ENCODE assay signal across 8 mouse cellular contexts in the genomic region with DNA sequence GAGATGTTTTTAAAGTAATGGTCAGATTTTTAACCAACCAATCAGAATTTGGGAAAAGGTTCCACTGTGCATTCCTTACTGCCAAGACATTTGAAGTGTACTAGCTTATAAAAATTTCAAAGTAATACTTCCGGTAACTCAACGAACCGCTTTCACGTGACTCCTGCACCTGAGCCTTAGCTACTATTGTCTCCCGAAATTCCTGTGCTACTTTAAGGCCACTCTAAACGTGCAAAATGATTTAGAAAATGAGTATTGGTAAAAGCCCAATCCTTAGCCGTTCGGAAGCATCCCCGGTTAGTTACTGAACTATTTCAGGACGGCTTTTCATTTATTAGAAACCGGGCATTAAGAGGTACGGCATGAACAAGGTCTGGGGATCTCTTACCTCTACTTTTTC. TPM values are rescaled to one million over a fixed set of nuclear protein-coding genes. Genes with fewer than 3 reads are reported as not detected.
DNase-seq lines count a peak whose midpoint lies in the region; ATAC-seq and TF ChIP-seq lines count a peak whose summit lies in the region.
"Not testable (repeated sequence)": the region's sequence is repeated elsewhere in the genome, so short reads cannot be mapped to it uniquely, and the experiment has no call there.

No protein-coding gene starts in this region.

- not testable (repeated sequence) for H3K27me3 ChIP-seq in embryonic facial prominence, embryonic 15.5 days; heart, embryonic 10.5 days (ENCODE audit: insufficient read depth, poor library complexity, severe bottlenecking); hindbrain, embryonic 15.5 days; liver, embryonic 15.5 days; midbrain, embryonic 15.5 days (replicated peaks); stomach, embryonic 16.5 days (ENCODE audit: control insufficient read depth, insufficient read depth, low read length)

- not testable (repeated sequence) for H3K4me1 ChIP-seq in embryonic facial prominence, embryonic 15.5 days; heart, embryonic 10.5 days; hindbrain, embryonic 15.5 days (replicated peaks); liver, embryonic 15.5 days (replicated peaks); midbrain, embryonic 15.5 days; stomach, embryonic 16.5 days (ENCODE audit: control insufficient read depth, insufficient read depth, low read length)

- H3K9ac ChIP-seq in embryonic facial prominence, embryonic 15.5 days; hindbrain, embryonic 15.5 days; midbrain, embryonic 15.5 days: not testable (repeated sequence)
- H3K9ac ChIP-seq in liver, embryonic 15.5 days = peak overlapping the region; percentile 62
- H3K9ac ChIP-seq in stomach, embryonic 16.5 days (ENCODE audit: low read length) = peak overlapping the region; percentile 68; the same call in 1 of the 2 replicates

- under 1% methylated on average over 12 of the region's 12 CpGs for WGBS in embryonic facial prominence, embryonic 15.5 days
- WGBS in heart, embryonic 10.5 days = under 1% methylated on average over 12 of the region's 12 CpGs
- WGBS in hindbrain, embryonic 15.5 days = under 1% methylated on average over 12 of the region's 12 CpGs
- WGBS in liver, embryonic 15.5 days (ENCODE audit: insufficient replicate concordance) = 0% methylated on average over 12 of the region's 12 CpGs
- WGBS in midbrain, embryonic 15.5 days = under 1% methylated on average over 12 of the region's 12 CpGs
- whole genome bisulfite sequencing in stomach, embryonic 16.5 days = under 1% methylated on average over 12 of the region's 12 CpGs

- peak overlapping the region; percentile 39 for H3K4me2 ChIP-seq in embryonic facial prominence, embryonic 15.5 days (replicated peaks)
- H3K4me2 ChIP-seq in hindbrain, embryonic 15.5 days = peak overlapping the region; percentile 50
- H3K4me2 ChIP-seq in liver, embryonic 15.5 days = peak overlapping the region; percentile 64
- H3K4me2 ChIP-seq in midbrain, embryonic 15.5 days = peak overlapping the region; percentile 45
- H3K4me2 ChIP-seq in stomach, embryonic 16.5 days (ENCODE audit: low read depth, low read length) = peak overlapping the region; percentile 40

- H3K36me3 ChIP-seq in embryonic facial prominence, embryonic 15.5 days; heart, embryonic 10.5 days; hindbrain, embryonic 15.5 days; liver, embryonic 15.5 days (replicated peaks); midbrain, embryonic 15.5 days (replicated peaks); stomach, embryonic 16.5 days (ENCODE audit: control insufficient read depth, insufficient read depth, low read length): not testable (repeated sequence)

- not testable (repeated sequence) for H3K9me3 ChIP-seq in embryonic facial prominence, embryonic 15.5 days (replicated peaks); heart, embryonic 10.5 days; hindbrain, embryonic 15.5 days; liver, embryonic 15.5 days (replicated peaks); midbrain, embryonic 15.5 days; stomach, embryonic 16.5 days (replicated peaks; ENCODE audit: control insufficient read depth, low read length)

- not testable (repeated sequence) for TF ChIP-seq CTCF in layer of hippocampus, adult 2 months (conservative IDR thresholded peaks at IDR 0.05)

- ATAC-seq in embryonic facial prominence, embryonic 15.5 days (ENCODE audit: insufficient number of reproducible peaks, low FRiP score, low TSS enrichment, low read depth); hindbrain, embryonic 15.5 days (ENCODE audit: low FRiP score, low read depth); liver, embryonic 15.5 days (ENCODE audit: insufficient read depth); midbrain, embryonic 15.5 days (replicated peaks); stomach, embryonic 16.5 days (ENCODE audit: insufficient read depth, low FRiP score): not testable (repeated sequence)

- peak; percentile 15 for DNase-seq in CD4-positive helper T cell, adult 2 months (ENCODE audit: low read depth, low spot score)
- DNase-seq in heart, embryonic 10.5 days (ENCODE audit: low spot score); layer of hippocampus, adult 2 months (ENCODE audit: low spot score in 2 of 2): not testable (repeated sequence)

- H3K4me3 ChIP-seq in embryonic facial prominence, embryonic 15.5 days (replicated peaks) = peak overlapping the region; percentile 52
- H3K4me3 ChIP-seq in heart, embryonic 10.5 days = peak overlapping the region; percentile 58
- peak overlapping the region; percentile 47 for H3K4me3 ChIP-seq in hindbrain, embryonic 15.5 days
- H3K4me3 ChIP-seq in layer of hippocampus, adult 2 months = peak overlapping the region; percentile 50
- peak overlapping the region; percentile 66 for H3K4me3 ChIP-seq in liver, embryonic 15.5 days (replicated peaks)
- H3K4me3 ChIP-seq in midbrain, embryonic 15.5 days = peak overlapping the region; percentile 50
- H3K4me3 ChIP-seq in stomach, embryonic 16.5 days (replicated peaks; ENCODE audit: low read length) = peak overlapping the region; percentile 52

- not testable (repeated sequence) for H3K27ac ChIP-seq in embryonic facial prominence, embryonic 15.5 days (replicated peaks); heart, embryonic 10.5 days; hindbrain, embryonic 15.5 days (replicated peaks); layer of hippocampus, adult 2 months; liver, embryonic 15.5 days (replicated peaks); midbrain, embryonic 15.5 days; stomach, embryonic 16.5 days (ENCODE audit: low read length)

RNA-seq across cellular contexts. Expression of a gene that starts 0.6 kb away (rescaled TPM):
- 46.1 and 49.0 TPM in 2 replicates for polyA plus RNA-seq in embryonic facial prominence, embryonic 15.5 days (2015; fragmentation: Nextera tagmentation; extraction: Ambion mirVana)
- polyA plus RNA-seq in heart, embryonic 10.5 days (2016; fragmentation: Nextera tagmentation; extraction: Ambion mirVana) = 31.0 and 41.8 TPM in 2 replicates
- 50.6 and 53.7 TPM in 2 replicates for polyA plus RNA-seq in hindbrain, embryonic 15.5 days (2015; fragmentation: Nextera tagmentation; extraction: Ambion mirVana)
- 10 to 100 TPM; 25.0 to 27.1 TPM for total RNA-seq in layer of hippocampus, adult 2 months (2021)
- polyA plus RNA-seq in liver, embryonic 15.5 days (2015; fragmentation: Nextera tagmentation; extraction: Ambion mirVana) = 13.1 and 13.5 TPM in 2 replicates
- polyA plus RNA-seq in midbrain, embryonic 15.5 days (2015; fragmentation: Nextera tagmentation; extraction: Ambion mirVana) = 55.2 and 56.3 TPM in 2 replicates
- 35.8 and 37.6 TPM in 2 replicates for polyA plus RNA-seq in stomach, embryonic 16.5 days (2015; fragmentation: Nextera tagmentation; extraction: Ambion mirVana)

RNA-seq across cellular contexts. Expression of a gene that starts 10.1 kb away (rescaled TPM):
- 219 TPM in 2 replicates for polyA plus RNA-seq in embryonic facial prominence, embryonic 15.5 days (2015; fragmentation: Nextera tagmentation; extraction: Ambion mirVana)
- 205 and 238 TPM in 2 replicates for polyA plus RNA-seq in heart, embryonic 10.5 days (2016; fragmentation: Nextera tagmentation; extraction: Ambion mirVana)
- polyA plus RNA-seq in hindbrain, embryonic 15.5 days (2015; fragmentation: Nextera tagmentation; extraction: Ambion mirVana) = 107 and 116 TPM in 2 replicates
- 10 to 100 TPM; 35.4 to 39.5 TPM for total RNA-seq in layer of hippocampus, adult 2 months (2021)
- 131 and 133 TPM in 2 replicates for polyA plus RNA-seq in liver, embryonic 15.5 days (2015; fragmentation: Nextera tagmentation; extraction: Ambion mirVana)
- polyA plus RNA-seq in midbrain, embryonic 15.5 days (2015; fragmentation: Nextera tagmentation; extraction: Ambion mirVana) = 76.6 and 90.6 TPM in 2 replicates
- polyA plus RNA-seq in stomach, embryonic 16.5 days (2015; fragmentation: Nextera tagmentation; extraction: Ambion mirVana) = 245 and 270 TPM in 2 replicates

RNA-seq across cellular contexts. Expression of a gene that starts 11.9 kb away (rescaled TPM):
- 49.2 and 52.4 TPM in 2 replicates for polyA plus RNA-seq in embryonic facial prominence, embryonic 15.5 days (2015; fragmentation: Nextera tagmentation; extraction: Ambion mirVana)
- polyA plus RNA-seq in heart, embryonic 10.5 days (2016; fragmentation: Nextera tagmentation; extraction: Ambion mirVana) = 46.2 and 47.1 TPM in 2 replicates
- polyA plus RNA-seq in hindbrain, embryonic 15.5 days (2015; fragmentation: Nextera tagmentation; extraction: Ambion mirVana) = 56.3 and 57.6 TPM in 2 replicates
- total RNA-seq in layer of hippocampus, adult 2 months (2021) = 10 to 100 TPM; 28.8 to 30.5 TPM
- polyA plus RNA-seq in liver, embryonic 15.5 days (2015; fragmentation: Nextera tagmentation; extraction: Ambion mirVana) = 11.6 and 13.4 TPM in 2 replicates
- 59.6 and 62.6 TPM in 2 replicates for polyA plus RNA-seq in midbrain, embryonic 15.5 days (2015; fragmentation: Nextera tagmentation; extraction: Ambion mirVana)
- polyA plus RNA-seq in stomach, embryonic 16.5 days (2015; fragmentation: Nextera tagmentation; extraction: Ambion mirVana) = 43.5 and 51.8 TPM in 2 replicates

RNA-seq across cellular contexts. Expression of a gene that starts 18.4 kb away (rescaled TPM):
- 0.25 TPM in 1 of 2 replicates, not detected in the other for polyA plus RNA-seq in embryonic facial prominence, embryonic 15.5 days (2015; fragmentation: Nextera tagmentation; extraction: Ambion mirVana)
- 0.10 and 0.16 TPM in 2 replicates for polyA plus RNA-seq in heart, embryonic 10.5 days (2016; fragmentation: Nextera tagmentation; extraction: Ambion mirVana)
- polyA plus RNA-seq in hindbrain, embryonic 15.5 days (2015; fragmentation: Nextera tagmentation; extraction: Ambion mirVana) = 0.19 and 0.38 TPM in 2 replicates
- total RNA-seq in layer of hippocampus, adult 2 months (2021) = 1 to 10 TPM in 1 of 2 experiments, under 1 TPM in 1; 0.25 to 1.0 TPM
- 0.07 TPM in 1 of 2 replicates, not detected in the other for polyA plus RNA-seq in liver, embryonic 15.5 days (2015; fragmentation: Nextera tagmentation; extraction: Ambion mirVana)
- 0.18 and 0.35 TPM in 2 replicates for polyA plus RNA-seq in midbrain, embryonic 15.5 days (2015; fragmentation: Nextera tagmentation; extraction: Ambion mirVana)
- polyA plus RNA-seq in stomach, embryonic 16.5 days (2015; fragmentation: Nextera tagmentation; extraction: Ambion mirVana) = 0.37 TPM in 1 of 2 replicates, not detected in the other
